Mouse (Mus musculus) myocyte (in vitro differentiated cells): ENCODE measurements at regions not wholly inside any gene's neighbourhood (a gene's known extent, or its start where the extent isn't known, plus 50 kb on each side); places are given as distances from the start of the nearest gene placed in this dataset.

Experiments
- MAX ChIP-seq: IDR thresholded peaks from one replicate; pipeline ENCODE4 v1.6.1; 2011; ENCODE audit warnings: low read depth, mild to moderate bottlenecking, control low read depth
- POLR2A ChIP-seq: IDR thresholded peaks from one replicate; pipeline ENCODE4 v1.6.1; 2011; ENCODE audit warnings: low read depth, mild to moderate bottlenecking, control low read depth, moderate library complexity; ENCODE audit not compliant: insufficient read length

GRCm38 (mm10) chr1:23162766-23163165 is 60.7 kb upstream of the 4933415F23Rik start:
- TF ChIP-seq POLR2A = no peak
- no peak for TF ChIP-seq MAX
